Mouse (Mus musculus): ENCODE data around the gene Parm1.

The Parm1 gene

GRCm38 (mm10) chr5:91574211-91574610, 56.8 kb downstream of the Parm1 start:
- no peak for DNase-seq (ENCODE audit: low spot score in 2 of 2)

GRCm38 (mm10) chr5:91578924-91579323, 61.5 kb downstream of the Parm1 start:
- DNase-seq (ENCODE audit: low spot score in 2 of 2), result no peak

GRCm38 (mm10) chr5:91581799-91582198, 64.4 kb downstream of the Parm1 start:
- DNase-seq (ENCODE audit: low spot score in 2 of 2), result no peak

GRCm38 (mm10) chr5:91586206-91586605, 68.8 kb downstream of the Parm1 start:
- no peak for DNase-seq (ENCODE audit: low spot score in 2 of 2)

GRCm38 (mm10) chr5:91594083-91594482, 76.7 kb downstream of the Parm1 start:
- no peak for DNase-seq (ENCODE audit: low spot score in 2 of 2)

- DNase-seq (ENCODE audit: low spot score in 2 of 2), result no peak
These were observed 79.8 kb downstream of the Parm1 start for GRCm38 (mm10) chr5:91597216-91597615.

GRCm38 (mm10) chr5:91599801-91600200, 82.4 kb downstream of the Parm1 start:
- DNase-seq (ENCODE audit: low spot score in 2 of 2), result no peak

- DNase-seq (ENCODE audit: low spot score in 2 of 2), result no peak
These were observed 85.9 kb downstream of the Parm1 start for GRCm38 (mm10) chr5:91603347-91603746.

- DNase-seq (ENCODE audit: low spot score in 2 of 2), result no peak
These were observed 86.5 kb downstream of the Parm1 start for GRCm38 (mm10) chr5:91603787-91604439.

- no peak for DNase-seq (ENCODE audit: low spot score in 2 of 2)
These were observed 89.8 kb downstream of the Parm1 start for GRCm38 (mm10) chr5:91607234-91607633.

- no peak for DNase-seq (ENCODE audit: low spot score in 2 of 2)
These were observed 90.4 kb downstream of the Parm1 start for GRCm38 (mm10) chr5:91607841-91608240.

- DNase-seq (ENCODE audit: low spot score in 2 of 2), result no peak
These were observed 91.6 kb downstream of the Parm1 start for GRCm38 (mm10) chr5:91609041-91609440.

GRCm38 (mm10) chr5:91609511-91610300, 92.3 kb downstream of the Parm1 start:
- no peak for DNase-seq (ENCODE audit: low spot score in 2 of 2)

GRCm38 (mm10) chr5:91610499-91610898, 93.1 kb downstream of the Parm1 start:
- no peak for DNase-seq (ENCODE audit: low spot score in 2 of 2)

- DNase-seq (ENCODE audit: low spot score in 2 of 2), result no peak
These were observed 94.2 kb downstream of the Parm1 start for GRCm38 (mm10) chr5:91611589-91611988.

- DNase-seq (ENCODE audit: low spot score in 2 of 2), result no peak
These were observed 100.2 kb downstream of the Parm1 start for GRCm38 (mm10) chr5:91617331-91618233.

- no peak for DNase-seq (ENCODE audit: low spot score in 2 of 2)
These were observed 101.3 kb downstream of the Parm1 start for GRCm38 (mm10) chr5:91618661-91619173.

GRCm38 (mm10) chr5:91621197-91621596, 103.8 kb downstream of the Parm1 start:
- DNase-seq (ENCODE audit: low spot score in 2 of 2), result no peak

- no peak for DNase-seq (ENCODE audit: low spot score in 2 of 2)
These were observed 109.4 kb downstream of the Parm1 start for GRCm38 (mm10) chr5:91626823-91627222.

GRCm38 (mm10) chr5:91629472-91629871, 112.1 kb downstream of the Parm1 start:
- DNase-seq (ENCODE audit: low spot score in 2 of 2), result no peak

- no peak for DNase-seq (ENCODE audit: low spot score in 2 of 2)
These were observed 133.9 kb downstream of the Parm1 start for GRCm38 (mm10) chr5:91651330-91651729.

Data from frontal cortex, postnatal 36 days (tissue).